Mouse (Mus musculus): ENCODE measurements at regions not wholly inside any gene's neighbourhood (a gene's known extent, or its start where the extent isn't known, plus 50 kb on each side); places are given as distances from the start of the nearest gene placed in this dataset.

GRCm38 (mm10) chrX:42332906-42333305 is 156.6 kb upstream of the Tex13c2 start:
- in situ Hi-C loops (cut with MboI; ENCODE audit: low pct_unique_long_range_greater_than_20kb in 1 of 2, low sequenced_read_pairs in 2 of 2, unreplicated experiment in 1 of 2) = no loop called here

GRCm38 (mm10) chrX:42333631-42334030 is 155.9 kb upstream of the Tex13c2 start:
- in situ Hi-C loops (cut with MboI; ENCODE audit: low pct_unique_long_range_greater_than_20kb in 1 of 2, low sequenced_read_pairs in 2 of 2, unreplicated experiment in 1 of 2) = no loop called here

- in situ Hi-C loops (cut with MboI; ENCODE audit: low pct_unique_long_range_greater_than_20kb in 1 of 2, low sequenced_read_pairs in 2 of 2, unreplicated experiment in 1 of 2) = no loop called here
Measured at GRCm38 (mm10) chrX:42334794-42335193, 154.7 kb upstream of the Tex13c2 start.

GRCm38 (mm10) chrX:42336772-42337171 is 152.7 kb upstream of the Tex13c2 start:
- in situ Hi-C loops (cut with MboI; ENCODE audit: low pct_unique_long_range_greater_than_20kb in 1 of 2, low sequenced_read_pairs in 2 of 2, unreplicated experiment in 1 of 2) = no loop called here

GRCm38 (mm10) chrX:42342362-42342761 is 147.1 kb upstream of the Tex13c2 start:
- in situ Hi-C loops (cut with MboI; ENCODE audit: low pct_unique_long_range_greater_than_20kb in 1 of 2, low sequenced_read_pairs in 2 of 2, unreplicated experiment in 1 of 2) = no loop called here

GRCm38 (mm10) chrX:42342951-42343879 is 146.3 kb upstream of the Tex13c2 start:
- in situ Hi-C loops (cut with MboI; ENCODE audit: low pct_unique_long_range_greater_than_20kb in 1 of 2, low sequenced_read_pairs in 2 of 2, unreplicated experiment in 1 of 2) = no loop called here

GRCm38 (mm10) chrX:42352610-42353254 is 136.8 kb upstream of the Tex13c2 start:
- in situ Hi-C loops (cut with MboI; ENCODE audit: low pct_unique_long_range_greater_than_20kb in 1 of 2, low sequenced_read_pairs in 2 of 2, unreplicated experiment in 1 of 2) = no loop called here

GRCm38 (mm10) chrX:42359381-42360172 is 129.9 kb upstream of the Tex13c2 start:
- in situ Hi-C loops (cut with MboI; ENCODE audit: low pct_unique_long_range_greater_than_20kb in 1 of 2, low sequenced_read_pairs in 2 of 2, unreplicated experiment in 1 of 2) = no loop called here

GRCm38 (mm10) chrX:42360173-42360931 is 129.1 kb upstream of the Tex13c2 start:
- in situ Hi-C loops (cut with MboI; ENCODE audit: low pct_unique_long_range_greater_than_20kb in 1 of 2, low sequenced_read_pairs in 2 of 2, unreplicated experiment in 1 of 2) = no loop called here

DNA sequence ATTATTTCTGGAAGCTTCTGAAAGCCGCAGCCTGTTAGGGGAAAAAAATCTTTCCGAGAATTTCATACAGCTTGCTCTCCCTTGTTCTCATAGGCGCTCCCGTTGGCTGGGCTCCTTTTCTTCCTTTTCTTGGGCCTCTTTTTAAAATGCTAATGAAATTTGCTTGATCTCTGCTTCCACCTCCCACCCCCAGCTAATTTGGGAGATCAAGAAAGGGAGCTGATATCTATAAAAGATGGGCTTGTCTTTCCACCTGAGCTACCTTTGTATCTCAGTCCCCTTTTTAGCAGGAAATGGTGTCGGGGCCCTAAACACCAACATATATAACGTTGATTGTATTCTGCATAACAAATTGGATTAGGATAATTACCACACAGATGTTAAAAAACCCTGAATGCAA is 128.5 kb upstream of the Tex13c2 start:
- in situ Hi-C loops (cut with MboI; ENCODE audit: low pct_unique_long_range_greater_than_20kb in 1 of 2, low sequenced_read_pairs in 2 of 2, unreplicated experiment in 1 of 2) = no loop called here

DNA sequence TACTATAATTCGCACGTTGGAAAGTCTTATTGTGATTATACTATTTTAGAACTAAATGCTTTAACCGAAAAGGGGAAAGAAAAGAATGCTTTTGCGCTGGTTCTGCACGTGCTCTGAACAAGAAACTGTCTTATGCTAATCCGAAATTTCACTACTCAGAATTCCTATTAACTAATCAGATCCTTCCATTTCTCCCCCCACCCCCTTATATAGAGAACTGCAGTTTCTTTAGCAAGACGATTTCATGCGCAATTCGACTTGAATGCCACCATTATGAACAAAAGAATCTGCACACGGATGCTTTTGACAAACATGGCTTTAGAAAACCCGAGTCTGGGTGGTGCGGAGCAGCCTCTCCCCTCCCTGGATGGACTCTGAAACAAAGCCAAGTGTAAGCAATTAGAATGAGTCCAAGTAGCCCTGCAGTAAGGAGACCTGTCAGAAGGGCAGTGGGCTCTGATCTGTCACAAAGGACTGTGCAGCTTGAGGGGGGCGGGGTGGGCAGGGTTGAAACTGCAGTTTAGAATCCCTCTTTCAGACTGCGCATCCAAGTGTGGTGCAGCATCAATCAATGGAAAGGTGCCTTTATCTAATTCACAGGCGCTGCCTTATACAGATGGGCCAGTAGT is 128.0 kb upstream of the Tex13c2 start:
- in situ Hi-C loops (cut with MboI; ENCODE audit: low pct_unique_long_range_greater_than_20kb in 1 of 2, low sequenced_read_pairs in 2 of 2, unreplicated experiment in 1 of 2) = no loop called here

DNA sequence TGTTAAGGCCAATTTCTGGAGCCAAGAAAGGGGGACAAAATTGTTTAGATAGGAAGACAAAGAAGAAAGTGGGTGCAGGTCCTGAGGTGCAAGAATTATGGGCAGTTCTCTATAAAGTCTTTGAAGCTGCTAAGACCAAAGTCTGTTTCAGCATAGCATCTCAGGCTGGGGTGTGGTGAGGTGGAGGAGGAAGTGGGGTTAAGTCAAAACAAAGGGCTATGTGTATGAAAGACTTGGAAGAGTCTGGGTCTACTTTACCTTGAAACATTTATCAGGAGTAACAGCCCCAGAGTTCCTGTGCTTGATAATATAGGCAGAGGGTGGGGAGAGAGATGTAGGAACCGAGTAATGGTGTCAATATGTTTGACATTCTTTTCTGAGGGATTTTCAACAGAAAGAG is 125.4 kb upstream of the Tex13c2 start:
- in situ Hi-C loops (cut with MboI; ENCODE audit: low pct_unique_long_range_greater_than_20kb in 1 of 2, low sequenced_read_pairs in 2 of 2, unreplicated experiment in 1 of 2) = no loop called here

DNA sequence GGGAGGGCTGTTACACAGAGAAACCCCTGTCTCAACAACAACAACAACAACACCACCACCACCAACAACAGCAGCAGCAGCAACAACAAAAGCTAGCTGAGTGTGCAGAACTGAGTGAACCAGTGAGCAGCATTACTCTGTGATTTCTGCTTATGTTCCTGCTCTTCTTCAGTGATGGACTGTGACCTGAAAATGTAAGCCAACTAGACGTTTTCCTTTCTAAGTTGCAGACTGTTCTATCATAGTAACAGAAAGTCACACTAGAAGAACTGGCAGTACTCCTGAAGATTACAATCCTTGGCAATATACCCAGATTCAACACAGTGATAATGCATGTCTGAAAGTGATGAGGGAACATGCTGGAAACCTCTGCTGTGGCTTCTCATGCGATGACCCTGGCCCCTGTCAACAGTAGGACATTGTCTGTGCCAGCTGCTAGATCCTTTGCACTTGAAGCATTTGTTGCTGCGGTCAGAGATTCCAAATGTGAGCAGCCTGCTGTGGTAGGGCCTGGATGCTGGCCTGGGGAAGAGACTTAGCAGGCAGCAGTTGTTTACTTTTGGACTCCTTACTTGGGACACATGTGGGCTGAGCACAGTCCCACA is 115.6 kb upstream of the Tex13c2 start:
- in situ Hi-C loops (cut with MboI; ENCODE audit: low pct_unique_long_range_greater_than_20kb in 1 of 2, low sequenced_read_pairs in 2 of 2, unreplicated experiment in 1 of 2) = no loop called here

GRCm38 (mm10) chrX:42393836-42394556 is 95.5 kb upstream of the Tex13c2 start:
- in situ Hi-C loops (cut with MboI; ENCODE audit: low pct_unique_long_range_greater_than_20kb in 1 of 2, low sequenced_read_pairs in 2 of 2, unreplicated experiment in 1 of 2) = loop anchor here in 1 of 2 experiments (25.0 kb wide), 1 partner anchor 118 kb away; the partner anchor contains the start of gene Sh2d1a

DNA sequence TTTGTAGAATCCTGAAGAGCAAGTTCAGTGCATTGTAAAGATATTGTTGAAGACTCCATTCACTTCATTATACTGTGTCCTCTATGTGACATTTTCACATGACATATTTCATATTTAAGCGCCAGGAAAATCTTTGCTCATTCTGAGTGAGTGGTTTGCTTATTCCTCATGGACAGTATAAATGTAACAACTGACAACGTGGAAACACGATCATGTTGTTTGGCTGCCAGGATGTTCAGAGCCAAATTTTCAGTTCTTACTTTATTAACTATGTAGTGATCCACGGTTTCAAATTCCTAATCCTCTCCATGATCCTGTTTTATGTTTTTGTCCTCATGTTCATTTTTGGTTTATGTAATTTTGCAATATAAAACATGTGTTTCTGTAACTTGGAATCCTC is 93.0 kb upstream of the Tex13c2 start:
- in situ Hi-C loops (cut with MboI; ENCODE audit: low pct_unique_long_range_greater_than_20kb in 1 of 2, low sequenced_read_pairs in 2 of 2, unreplicated experiment in 1 of 2) = loop anchor here in 1 of 2 experiments (25.0 kb wide), 1 partner anchor 116 kb away; the partner anchor contains the start of gene Sh2d1a

DNA sequence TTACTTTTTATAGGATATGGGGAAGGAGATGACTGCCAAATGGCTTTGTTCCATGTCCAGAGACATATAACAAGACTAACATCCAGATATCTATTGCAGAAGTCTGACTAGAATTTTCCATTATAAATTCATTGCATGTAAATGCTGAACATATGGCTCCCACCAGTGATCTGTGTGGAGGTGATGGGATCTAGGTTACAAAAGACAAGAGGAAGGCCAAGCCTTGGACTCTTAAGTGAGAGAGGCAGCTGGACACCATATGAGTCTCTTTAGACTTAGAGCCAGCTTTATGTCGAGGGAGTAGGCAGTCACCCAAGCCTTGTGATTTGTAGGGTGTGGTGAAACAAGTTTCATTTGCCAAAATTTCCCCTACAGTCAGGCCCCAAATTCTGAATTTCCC is 90.7 kb upstream of the Tex13c2 start:
- in situ Hi-C loops (cut with MboI; ENCODE audit: low pct_unique_long_range_greater_than_20kb in 1 of 2, low sequenced_read_pairs in 2 of 2, unreplicated experiment in 1 of 2) = loop anchor here in 1 of 2 experiments (25.0 kb wide), 1 partner anchor 113 kb away; the partner anchor contains the start of gene Sh2d1a

- in situ Hi-C loops (cut with MboI; ENCODE audit: low pct_unique_long_range_greater_than_20kb in 1 of 2, low sequenced_read_pairs in 2 of 2, unreplicated experiment in 1 of 2) = loop anchor here in 1 of 2 experiments (25.0 kb wide), 1 partner anchor 113 kb away; the partner anchor contains the start of gene Sh2d1a
Measured at GRCm38 (mm10) chrX:42399343-42399742, 90.1 kb upstream of the Tex13c2 start.
